Mouse (Mus musculus) macrophage (primary cell): ENCODE measurements around the gene Gm20897. TPM values are rescaled to one million over a fixed set of nuclear protein-coding genes. Genes with fewer than 3 reads are reported as not detected.
"Not testable (repeated sequence)": the region's sequence is repeated elsewhere in the genome, so short reads cannot be mapped to it uniquely, and the experiment has no call there.

Experiments
- H3K27ac ChIP-seq: fragments of 350-480 bp; formaldehyde crosslinking; 2 replicates; pipeline ENCODE4 v1.9.0; 2021
- H3K36me3 ChIP-seq: fragments of 350-480 bp; formaldehyde crosslinking; 2 replicates; pipeline ENCODE4 v1.9.0; 2021; ENCODE audit errors: inconsistent target
- H3K4me3 ChIP-seq: fragments of 350-480 bp; formaldehyde crosslinking; 2 replicates; pipeline ENCODE4 v1.9.0; 2021; ENCODE audit errors: inconsistent target
- H3K79me2 ChIP-seq: fragments of 350-480 bp; formaldehyde crosslinking; 2 replicates; pipeline ENCODE4 v1.9.0; 2021; ENCODE audit errors: inconsistent target
- WGBS: methylation state at CpG from one replicate; pipeline ENCODE4 v1.1.7; 2026; ENCODE audit warnings: inconsistent platforms; ENCODE audit not compliant: missing documents; 5-methylcytosine and 5-hydroxymethylcytosine counted together
- polyA plus RNA-seq: library from polyadenylated mRNA; stranded (reverse); fragments of 250-400 nt; gene quantifications from 3 replicates; pipeline ENCODE4 v1.2.4, GENCODE M21; 2018; ENCODE audit warnings: inconsistent platforms
- total RNA-seq, 78 experiments: library from RNA; depleted of rRNA; stranded (reverse); fragments of 250-400 nt; gene quantifications; 1 replicate in 9 of 78; 2 replicates in 24 of 78; 3 replicates in 43 of 78; 4 replicates in 2 of 78; pipeline ENCODE4 v1.2.4; 2018; ENCODE audit warnings: inconsistent platforms in 56 of 78

The Gm20897 gene
- total RNA-seq (2018; cell fraction: chromatin; rRNA removed), result not detected
- total RNA-seq (2018; cell fraction: cytosol; rRNA removed), result not detected
- not detected for total RNA-seq (2018; cell fraction: nucleus; rRNA removed)
- polyA plus RNA-seq, result not detected in 3 replicates

DNA sequence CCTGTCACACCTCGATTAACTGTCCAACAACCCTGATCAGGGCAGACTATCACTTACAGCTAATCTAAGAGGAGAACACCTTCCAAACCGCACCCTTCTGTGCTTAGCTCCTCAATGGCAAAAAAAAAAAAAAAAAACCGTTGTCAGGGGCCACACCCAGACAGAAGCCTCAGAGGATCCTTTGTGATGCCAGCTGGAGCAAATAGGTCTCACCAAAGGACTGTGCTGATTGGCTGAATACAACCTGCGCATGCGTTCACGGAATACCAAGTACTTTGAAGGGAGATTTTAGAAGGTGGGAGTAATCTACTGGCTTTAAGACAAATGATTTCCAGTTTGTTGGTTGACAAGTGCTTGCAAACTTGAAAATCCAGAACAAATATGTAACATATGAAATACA lies at the start of gene Gm20897:
TSS of gene Gm20897 (minus strand) at position 101 of the 400 bp plus-strand sequence.
- no CpG with 5 or more reads among the region's 6 CpGs for WGBS
- not testable (repeated sequence) for H3K79me2 ChIP-seq

More for the DNA sequence above, at the start of gene Gm20897:
- H3K36me3 ChIP-seq, H3K4me3 ChIP-seq, H3K27ac ChIP-seq: not testable (repeated sequence)

Other genes starting within 250 kb of the Gm20897 start
- not detected in 3 replicates for gene Gm21732, start 73.5 kb upstream of the Gm20897 start, polyA plus RNA-seq